Mouse (Mus musculus) kidney, adult 11 months (tissue): ENCODE measurements around the gene Zfp777.

Experiments used
- DNase-seq: peaks from one replicate; pipeline ENCODE4 v3.0.0; 2022

The Zfp777 gene

DNA sequence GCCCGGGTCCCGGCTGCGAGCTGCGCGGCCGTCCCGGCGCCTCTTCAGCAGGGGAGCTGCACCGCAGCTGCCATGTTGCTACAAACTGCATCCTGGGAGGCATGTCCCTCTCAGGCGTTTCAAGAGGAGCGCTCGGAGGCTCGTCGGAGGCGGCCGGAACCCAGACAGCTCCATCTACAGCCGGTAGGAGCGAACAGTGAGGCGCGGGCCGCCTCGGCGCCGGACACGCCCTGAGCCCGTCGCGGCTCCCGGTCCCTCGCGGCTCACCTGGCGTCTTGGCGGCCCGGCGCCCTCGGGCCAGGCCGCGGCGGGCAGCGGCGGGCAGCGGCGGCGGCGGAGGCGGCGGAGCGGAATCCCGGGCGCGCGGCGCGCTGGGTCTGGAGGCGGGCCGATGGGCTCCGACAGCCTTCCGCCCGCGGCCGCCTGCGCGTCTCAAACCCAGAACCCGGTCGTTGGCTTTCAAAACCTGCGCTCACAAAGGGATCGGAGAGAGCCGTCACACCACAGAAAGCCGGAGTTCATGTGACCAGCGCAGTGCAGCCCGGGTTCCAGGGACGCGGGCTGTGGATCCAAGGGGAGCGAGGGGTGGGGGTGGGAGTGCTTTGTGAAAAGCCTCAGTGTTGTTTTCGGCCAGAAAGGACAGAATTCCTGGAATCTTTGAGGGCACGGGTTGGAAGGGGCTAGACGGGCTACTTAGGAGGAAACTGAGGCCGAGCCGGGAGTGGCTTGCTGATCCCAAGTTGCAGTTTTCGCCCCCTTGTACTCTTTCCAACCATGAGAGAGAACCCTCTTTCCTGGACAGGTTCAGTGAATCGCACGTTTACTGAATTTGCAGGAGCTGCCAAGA, at the start of gene Zfp777:
TSS of gene Zfp777 (minus strand) at position 486 of the 847 bp plus-strand sequence.
- peak; percentile 86 for DNase-seq

GRCm38 (mm10) chr6:48086957-48087715, 38.4 kb upstream of the Zfp777 start:
- DNase-seq: no peak

DNA sequence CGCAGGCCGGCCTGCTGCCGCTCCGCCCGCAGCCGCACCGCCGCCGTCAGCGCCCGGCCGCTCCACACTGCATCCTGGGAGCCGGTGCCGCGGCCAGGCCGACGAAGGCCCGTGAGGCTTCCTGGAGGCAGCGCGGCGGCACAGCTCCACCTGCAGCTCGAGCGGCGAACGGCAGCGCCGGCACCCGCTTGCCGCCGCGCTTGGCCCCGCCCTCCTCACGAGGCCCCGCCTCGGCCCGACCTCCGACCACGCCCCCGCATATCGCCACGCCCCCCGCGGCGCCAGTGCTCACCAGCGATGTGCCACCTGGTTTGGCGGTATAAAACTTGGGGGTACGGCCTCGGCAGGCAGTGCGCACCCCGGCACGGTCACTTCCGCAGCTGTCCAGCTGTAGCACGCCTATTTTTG, 37.8 kb upstream of the Zfp777 start, which contains the start of gene Zfp746:
TSS of gene Zfp746 (minus strand) at position 123 of the 408 bp plus-strand sequence.
- DNase-seq: peak; percentile 89

DNA sequence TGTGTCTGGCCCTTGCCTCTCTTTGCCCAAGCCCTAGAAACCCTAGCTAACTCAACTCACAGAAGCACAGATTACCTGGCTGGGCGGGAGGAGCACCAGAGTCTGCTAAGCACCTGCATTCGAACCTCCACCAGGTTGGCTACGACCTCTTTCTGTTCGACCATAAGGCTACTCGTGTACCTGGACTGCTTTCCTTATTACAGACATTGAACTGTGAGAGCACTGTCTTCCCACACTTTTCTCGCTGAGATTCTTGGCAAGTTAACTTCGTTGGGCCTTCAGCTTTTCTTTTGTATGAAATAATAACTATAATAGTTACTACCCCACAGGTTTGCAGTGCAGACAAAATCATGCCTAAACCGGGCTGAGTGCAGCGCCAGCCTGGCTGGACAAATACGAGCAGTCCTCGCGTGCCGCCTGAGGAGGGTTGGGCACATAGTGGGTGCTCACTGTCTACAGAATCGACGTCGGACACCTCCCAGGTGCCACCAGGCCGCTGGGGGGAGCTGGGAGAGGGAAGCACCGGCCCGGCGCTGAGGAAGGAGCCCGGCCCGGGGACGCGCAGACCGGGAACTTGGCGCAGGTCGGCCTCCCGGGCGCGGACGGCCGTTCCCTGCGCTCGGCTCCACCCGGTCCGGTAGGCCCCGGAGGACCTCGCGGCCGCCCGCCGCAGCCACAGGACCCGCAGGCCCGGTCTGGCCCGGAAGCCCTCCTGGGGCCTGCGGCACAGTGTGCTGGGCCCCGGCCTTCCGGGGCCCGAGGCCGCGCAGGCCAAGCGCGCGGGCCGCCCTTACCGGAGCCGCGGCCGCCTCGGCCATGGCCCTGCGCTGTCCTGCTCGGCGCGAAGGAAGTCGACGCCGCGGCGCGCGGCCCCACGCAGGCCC, 37.1 kb upstream of the Zfp777 start:
- DNase-seq: peak; percentile 67

GRCm38 (mm10) chr6:48083733-48084191, 35.1 kb upstream of the Zfp777 start:
- DNase-seq: no peak

GRCm38 (mm10) chr6:48081952-48082351, 33.2 kb upstream of the Zfp777 start:
- no peak for DNase-seq

GRCm38 (mm10) chr6:48081021-48081420, 32.3 kb upstream of the Zfp777 start:
- DNase-seq: no peak

DNA sequence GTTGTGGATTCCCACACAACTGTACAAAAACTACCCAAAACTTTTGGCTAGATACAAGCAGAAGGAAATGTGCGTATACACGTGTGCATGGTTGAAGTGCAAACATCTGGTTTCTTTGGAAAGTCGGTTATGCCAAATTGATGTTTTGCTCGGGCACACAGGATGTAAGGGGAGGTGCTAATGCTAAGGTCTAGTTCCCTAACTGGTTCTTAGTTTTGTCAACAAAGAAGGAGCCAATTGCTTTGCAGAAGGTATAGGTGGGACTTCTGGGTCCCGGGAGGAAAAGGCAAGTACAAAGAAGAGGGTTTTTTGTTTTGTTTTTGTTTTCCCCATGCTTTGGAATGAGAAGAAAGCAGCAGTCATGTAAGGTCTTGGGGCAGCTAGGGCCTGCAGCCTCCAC, 24.6 kb upstream of the Zfp777 start:
- no peak for DNase-seq

DNA sequence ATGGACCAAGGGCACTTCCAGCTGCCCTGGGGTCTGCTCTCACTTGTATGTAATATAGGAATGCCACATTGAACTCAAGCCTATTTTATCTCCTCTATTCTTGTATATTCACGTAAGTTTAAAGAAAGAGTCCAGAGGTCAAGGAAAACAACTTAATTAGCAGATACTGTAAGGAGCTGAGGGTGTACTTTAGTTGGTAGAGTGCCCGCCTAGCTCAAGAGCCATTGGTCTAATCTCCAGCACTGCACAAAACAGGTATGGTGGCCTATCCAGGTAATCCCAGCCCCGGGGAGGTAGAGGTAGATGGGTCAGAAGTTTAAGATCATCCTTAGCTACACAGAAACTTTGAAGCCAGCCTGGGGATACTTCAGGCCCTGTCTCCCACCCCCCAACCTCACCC, 18.8 kb upstream of the Zfp777 start:
- DNase-seq: no peak

DNA sequence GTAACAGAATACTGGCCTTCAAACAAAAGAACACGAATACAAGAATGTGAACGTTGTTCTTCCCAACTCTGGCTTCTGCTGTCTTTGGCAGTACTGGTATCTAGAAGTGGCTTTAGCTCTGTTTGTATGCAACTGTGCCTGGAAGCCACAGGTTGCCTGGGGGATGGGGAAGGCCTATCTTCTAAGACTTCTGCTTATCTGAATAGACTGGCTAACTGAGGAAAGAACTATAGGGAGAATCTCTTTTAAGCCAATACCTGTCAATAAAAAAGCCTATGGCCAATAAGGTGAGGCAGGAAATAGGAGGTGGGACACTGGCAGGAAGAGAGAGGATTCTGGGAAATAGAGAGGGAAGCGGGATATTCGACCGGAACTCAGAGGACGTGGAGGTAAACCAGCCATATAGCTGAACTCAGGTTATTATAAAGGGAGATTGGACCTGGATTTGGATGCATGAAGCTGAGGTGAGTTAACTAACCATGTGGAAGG, 16.9 kb upstream of the Zfp777 start:
- DNase-seq: no peak

GRCm38 (mm10) chr6:48064451-48064850, 15.7 kb upstream of the Zfp777 start:
- no peak for DNase-seq

DNA sequence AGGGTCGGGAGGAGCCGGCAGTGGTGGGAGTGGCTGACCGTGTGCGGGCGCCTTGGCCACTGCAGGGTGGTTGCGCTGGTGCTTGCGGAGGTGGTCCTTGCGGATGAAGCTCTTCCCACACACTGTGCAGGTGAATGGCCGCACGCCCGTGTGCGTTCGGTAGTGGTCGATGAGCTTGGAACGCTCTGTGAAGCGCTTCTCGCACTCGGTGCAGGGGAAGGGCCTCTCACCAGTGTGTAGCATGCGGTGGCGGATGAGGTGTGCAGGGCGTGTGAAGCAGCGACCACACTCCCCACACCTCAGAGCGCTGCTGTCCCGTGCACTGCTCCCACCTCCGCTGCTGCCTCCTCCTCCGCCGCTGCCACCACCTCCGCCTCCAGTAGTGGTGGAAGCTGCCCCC, 15.2 kb upstream of the Zfp777 start:
- DNase-seq: no peak

- DNase-seq: no peak
Observed at GRCm38 (mm10) chr6:48060895-48061294, 12.2 kb upstream of the Zfp777 start.

- DNase-seq: no peak
Observed at GRCm38 (mm10) chr6:48060421-48060820, 11.7 kb upstream of the Zfp777 start.

DNA sequence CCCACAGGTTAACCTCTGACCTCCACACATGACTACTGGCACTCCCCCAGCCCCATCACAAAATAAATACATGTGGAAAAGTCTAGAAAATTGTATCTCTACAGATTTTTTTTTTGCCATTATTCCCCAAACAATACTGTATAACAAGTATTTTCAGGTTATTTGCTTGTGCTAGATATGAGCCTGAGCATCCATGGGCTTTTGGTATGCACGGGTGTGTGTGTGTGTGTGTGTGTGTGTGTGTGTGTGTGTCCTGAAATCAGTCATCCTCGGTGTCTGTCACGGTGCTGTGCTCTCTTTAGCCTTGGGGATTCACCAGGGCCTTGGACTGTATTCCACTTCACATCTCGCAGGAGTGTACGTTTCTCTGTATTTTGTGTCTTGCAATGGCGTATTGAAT, 3.4 kb upstream of the Zfp777 start:
- DNase-seq: no peak

DNA sequence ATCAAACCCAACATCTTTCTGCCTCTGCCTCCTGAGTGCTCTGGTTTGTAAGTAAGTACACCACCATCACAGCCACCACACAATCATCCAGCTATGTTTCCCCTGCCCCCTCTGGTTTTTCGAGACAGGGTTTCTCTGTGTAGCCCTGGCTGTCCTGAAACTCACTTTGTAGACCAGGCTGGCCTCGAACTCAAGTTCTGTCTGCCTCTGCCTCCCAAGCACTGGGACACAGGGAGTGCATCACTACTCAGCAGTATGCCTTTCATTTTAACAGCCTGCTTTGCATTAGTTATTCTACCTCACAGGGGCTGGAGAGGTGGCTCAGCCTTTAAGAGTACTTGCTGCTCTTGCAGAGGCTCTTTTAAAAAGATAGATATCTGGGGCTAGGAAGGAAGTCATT, 3.0 kb upstream of the Zfp777 start:
- no peak for DNase-seq

- no peak for DNase-seq
Observed at GRCm38 (mm10) chr6:48049273-48050065, 758 bp upstream of the Zfp777 start.

DNA sequence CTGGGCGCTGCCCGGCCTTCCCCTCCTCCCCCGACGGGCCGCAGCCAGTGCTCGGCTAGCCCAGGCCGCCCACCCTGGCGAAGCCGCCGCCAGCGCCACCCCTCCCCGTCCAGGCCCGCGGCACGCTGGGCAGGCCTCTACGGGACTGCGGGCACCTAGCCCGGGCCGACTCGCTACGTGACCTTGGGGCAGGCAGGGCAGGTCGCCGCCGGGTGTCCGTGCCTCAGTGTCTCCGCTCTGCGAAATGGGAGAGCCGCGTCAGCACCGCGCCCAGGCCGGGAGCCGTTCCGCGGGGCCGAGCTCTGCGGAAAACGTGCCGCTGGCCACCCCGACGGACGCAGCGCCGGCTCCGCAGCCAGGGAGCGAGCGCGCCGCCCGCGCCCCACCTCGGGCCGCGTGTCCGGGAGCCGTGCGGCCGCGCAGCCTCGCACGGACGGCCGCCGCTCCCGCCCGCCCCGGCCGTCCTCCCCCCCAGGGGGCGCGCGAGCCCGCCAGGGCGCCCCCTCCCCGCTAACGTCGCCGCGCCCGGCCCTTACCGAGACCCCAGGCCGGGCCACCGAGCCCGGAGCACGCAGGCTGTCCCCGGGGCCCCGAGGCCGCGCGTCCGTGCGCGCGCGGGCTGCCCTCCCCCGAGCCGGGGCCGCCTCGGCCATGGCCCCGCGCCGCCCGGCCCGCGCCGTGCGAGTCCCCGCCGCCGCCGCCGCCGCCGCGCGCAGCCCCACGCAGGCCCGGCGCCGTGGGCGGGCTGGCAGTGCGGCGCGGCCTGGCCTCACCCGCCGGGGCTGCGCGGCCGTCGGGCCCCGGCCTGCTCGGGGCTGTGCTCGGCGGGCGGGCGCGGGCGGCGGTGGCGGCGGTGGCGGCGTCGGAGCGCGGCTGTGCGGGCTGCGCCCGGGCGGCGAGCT, 1.0 kb downstream of the Zfp777 start:
- DNase-seq: peak; percentile 50

- DNase-seq: no peak
Observed at GRCm38 (mm10) chr6:48047114-48047449, 1.6 kb downstream of the Zfp777 start.

DNA sequence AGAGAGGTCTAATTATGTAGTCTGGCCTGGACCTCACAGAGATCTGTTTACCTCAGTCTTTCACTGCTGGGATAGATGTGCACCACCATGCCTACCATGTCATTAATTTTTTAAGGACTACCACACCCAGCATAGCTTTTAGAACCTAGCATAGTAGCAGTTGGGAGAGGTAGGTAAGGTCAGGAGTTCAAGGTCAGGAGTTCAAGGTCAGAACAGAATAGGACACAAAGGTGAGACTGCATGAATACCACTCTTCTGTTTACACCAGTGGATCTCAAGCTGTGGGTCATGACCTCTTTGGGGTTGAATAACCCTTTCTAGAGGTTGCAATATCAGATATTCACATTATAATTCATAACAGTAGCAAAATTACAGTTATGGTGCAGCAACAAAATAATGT, 16.1 kb downstream of the Zfp777 start:
- DNase-seq: no peak
